Mouse (Mus musculus) embryo, embryonic 9.5 days (tissue): ENCODE results near the gene Ssu2.

Experiments
- DNase-seq: peaks from one replicate; pipeline ENCODE4 v3.0.0-alpha.2; 2017; ENCODE audit errors: extremely low spot score

Ssu2 gene

DNA sequence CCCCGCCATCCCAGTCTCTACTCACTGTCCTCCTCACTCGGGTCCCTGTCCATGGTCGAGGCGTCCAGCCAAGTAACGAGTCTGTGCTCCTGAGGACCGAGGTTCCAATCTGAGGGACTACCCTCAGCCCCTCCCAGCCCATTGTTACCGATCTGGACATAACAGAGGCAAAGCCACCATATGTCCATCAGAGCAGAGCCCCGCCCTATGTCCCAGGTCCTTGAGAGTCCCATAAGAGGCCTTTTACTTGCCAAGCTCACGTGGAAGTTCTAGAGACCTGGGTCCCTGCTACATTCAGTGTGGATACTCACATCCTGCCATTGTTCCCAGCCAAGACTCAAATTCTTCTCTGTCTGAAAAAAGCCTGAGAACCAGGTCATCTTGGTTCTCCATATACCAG lies at the start of gene Ssu2:
Gene Ssu2 (minus strand): TSS at position 77 of the 400 bp plus-strand sequence.
- no peak for DNase-seq

GRCm38 (mm10) chr6:112426018-112426732 lies 38.4 kb upstream of the Ssu2 start:
- DNase-seq, result no peak

DNA sequence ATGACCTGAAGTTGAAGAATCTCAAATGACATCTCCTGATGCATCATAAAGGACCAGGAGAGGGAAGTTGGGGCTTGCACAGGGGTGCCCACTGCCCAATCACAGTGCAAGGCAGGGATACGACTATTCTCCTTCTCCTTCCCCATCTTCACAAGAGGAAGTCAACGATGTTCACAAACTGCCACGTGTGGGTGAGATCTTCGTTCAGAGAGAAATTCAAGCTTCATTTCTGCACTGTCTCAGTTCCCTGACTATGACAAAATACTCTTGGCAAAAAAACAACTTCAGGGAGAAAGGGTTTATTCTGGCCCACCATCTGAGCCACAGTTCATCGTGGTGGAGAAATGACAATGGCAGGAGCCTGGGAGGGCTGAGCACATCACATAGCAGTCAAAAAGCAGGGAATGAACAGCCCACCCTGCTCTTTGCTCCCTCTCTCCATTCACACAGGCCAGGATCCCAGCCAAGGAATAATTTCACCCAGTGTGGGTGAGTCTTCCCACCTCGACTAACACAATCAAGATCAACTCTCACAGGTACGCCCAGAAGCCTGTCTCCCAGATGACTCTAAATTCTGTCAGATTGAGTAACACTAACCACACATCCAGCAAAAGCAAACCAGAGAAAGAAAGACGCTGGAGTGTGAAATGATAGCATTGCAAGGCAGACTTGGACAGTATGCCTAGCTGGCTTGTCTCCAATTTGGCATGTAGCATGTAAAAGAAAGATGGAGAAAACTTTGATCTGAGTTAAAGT lies 36.1 kb upstream of the Ssu2 start:
- DNase-seq, result no peak

DNA sequence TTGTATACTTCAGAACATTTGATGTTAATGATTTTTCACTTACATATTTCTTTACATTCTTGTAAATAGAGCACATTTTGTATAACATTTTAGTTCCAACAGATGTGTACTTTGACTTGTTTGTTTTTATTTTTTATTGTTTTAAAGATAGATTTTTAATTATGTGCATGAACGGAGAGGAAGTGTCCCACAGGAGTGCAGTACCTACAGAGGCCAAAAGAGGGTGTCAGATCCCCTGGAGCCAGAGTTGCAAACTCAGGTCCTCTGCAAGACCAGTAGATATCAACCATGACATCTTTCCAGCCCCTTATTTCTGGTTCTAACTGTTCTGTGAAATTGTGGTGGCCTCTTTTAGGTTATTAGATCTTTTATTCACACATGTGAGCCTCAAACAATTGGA lies 33.1 kb upstream of the Ssu2 start:
- DNase-seq, result no peak

- DNase-seq, result no peak
These were observed 31.5 kb upstream of the Ssu2 start for GRCm38 (mm10) chr6:112419333-112419732.

DNA sequence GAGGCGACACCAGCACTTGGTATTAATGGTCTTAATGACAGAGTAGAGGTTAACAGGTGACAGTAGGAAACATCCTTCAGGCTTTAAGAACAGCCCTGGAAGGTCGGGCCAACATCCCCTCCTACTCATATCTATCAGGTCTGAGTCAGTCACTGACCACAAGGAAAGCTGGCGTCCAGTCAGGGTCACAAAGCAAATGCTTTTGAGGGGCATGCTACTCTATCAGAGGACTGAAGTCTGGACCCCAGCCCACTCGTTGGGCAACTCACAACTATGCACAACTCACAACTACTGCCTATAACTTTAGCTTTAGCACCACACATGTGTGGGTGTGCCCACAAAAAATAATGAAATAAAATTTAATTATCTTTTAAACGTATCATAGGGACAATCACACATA lies 16.3 kb upstream of the Ssu2 start:
- no peak for DNase-seq

- no peak for DNase-seq
These were observed 14.3 kb upstream of the Ssu2 start for GRCm38 (mm10) chr6:112401953-112402683.

DNA sequence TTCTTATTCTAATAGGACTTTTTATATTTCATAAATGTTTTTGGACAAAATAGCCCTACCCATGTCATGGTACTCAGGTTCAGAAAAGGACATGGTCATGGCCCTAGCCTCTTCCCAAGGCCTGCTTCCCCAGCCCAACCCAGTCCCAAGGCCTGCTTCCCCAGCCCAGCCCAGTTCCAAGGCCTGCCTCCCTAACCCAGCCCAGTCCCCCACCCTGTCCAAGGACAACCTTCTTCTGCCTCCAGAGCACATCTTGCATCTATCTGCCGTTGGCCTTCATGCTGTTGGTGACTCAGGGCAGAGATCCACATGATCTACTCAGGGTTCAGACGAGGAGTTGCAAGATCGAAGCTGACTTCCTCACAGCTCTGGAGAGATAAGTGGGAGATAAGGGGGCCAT lies 9.5 kb upstream of the Ssu2 start:
- DNase-seq, result no peak

- no peak for DNase-seq
These were observed 8.5 kb upstream of the Ssu2 start for GRCm38 (mm10) chr6:112396352-112396751.

DNA sequence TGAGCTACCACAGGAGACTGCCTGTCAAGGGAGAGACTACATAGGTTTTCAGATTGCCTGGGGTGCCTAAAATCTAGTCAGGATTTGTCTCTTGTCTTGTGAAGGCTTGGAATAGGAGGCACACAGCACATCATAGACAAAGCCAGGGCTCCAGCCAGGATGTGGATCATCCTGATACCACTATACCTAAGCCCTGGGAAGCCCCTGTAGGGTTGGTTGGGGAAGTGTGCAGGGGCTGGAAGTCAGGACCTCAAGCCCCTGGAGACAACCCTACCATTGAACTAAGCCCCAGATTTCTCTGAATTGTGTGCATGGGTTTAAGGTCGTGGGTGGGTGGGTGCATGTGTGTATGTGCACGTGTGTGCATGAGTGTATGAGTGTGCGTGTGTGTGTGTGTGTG lies 562 bp upstream of the Ssu2 start:
- DNase-seq, result no peak

DNA sequence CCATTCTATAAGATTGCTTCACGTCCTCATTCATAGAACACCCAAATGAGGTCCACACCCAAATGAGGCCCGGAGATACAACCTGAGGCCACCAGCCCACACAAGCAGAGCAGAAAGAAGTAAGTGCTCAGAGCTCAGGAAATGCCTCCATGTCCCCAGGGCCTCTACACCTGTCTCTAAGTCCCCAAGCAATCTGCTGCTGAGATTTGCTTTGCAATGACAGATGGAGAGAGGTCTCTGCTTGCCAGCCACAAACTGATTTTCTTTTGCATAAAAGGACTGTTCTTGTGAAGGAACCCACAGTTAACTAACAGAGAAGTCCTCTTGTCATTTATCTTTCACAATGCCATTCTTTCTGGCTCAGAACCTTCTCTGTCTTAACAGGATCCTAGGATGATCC lies 1.6 kb downstream of the Ssu2 start:
- DNase-seq, result no peak

GRCm38 (mm10) chr6:112382990-112383685 lies 4.7 kb downstream of the Ssu2 start:
- no peak for DNase-seq

DNA sequence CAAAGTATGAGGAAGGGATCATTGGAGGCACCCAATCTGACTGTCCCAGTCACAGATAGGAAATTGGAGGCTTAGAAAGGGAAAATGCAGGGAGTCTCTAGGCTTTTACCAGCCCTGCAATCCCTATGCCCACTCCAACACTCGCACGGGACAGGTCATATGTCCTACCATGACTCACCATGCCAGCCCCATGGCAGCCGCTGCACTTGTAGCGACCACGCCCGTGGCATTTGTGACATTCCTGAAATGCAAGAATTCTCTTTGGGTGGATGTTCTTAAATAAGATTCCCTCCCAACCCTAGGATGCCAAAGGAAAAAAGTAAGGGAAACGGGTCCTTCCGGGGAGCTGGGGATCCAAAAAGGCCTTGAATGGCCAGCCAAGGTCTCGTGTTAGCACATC lies 8.8 kb downstream of the Ssu2 start:
- DNase-seq, result no peak

GRCm38 (mm10) chr6:112375661-112376392 lies 12.0 kb downstream of the Ssu2 start:
- DNase-seq, result no peak

- peak; percentile 51 for DNase-seq
These were observed 13.8 kb downstream of the Ssu2 start for GRCm38 (mm10) chr6:112373886-112374585.

DNA sequence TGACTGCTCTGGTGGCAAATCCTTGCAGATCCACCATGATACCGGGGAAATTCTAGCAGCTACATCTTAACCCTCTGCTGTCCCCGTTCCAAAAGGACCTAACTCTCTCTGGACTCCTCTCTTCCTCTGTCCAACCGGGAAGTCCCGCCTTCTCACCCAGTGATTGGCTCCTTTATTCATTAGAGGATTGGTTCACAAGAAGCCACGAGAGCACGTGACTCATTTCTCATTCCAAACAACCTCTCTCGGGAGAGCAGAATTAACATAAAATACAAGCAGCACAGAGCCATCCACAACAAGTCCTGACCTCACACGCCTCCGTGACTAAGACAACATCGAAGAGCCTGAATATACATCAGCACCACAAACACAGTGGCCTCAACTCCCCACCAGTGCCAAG lies 22.5 kb downstream of the Ssu2 start:
- DNase-seq, result no peak

DNA sequence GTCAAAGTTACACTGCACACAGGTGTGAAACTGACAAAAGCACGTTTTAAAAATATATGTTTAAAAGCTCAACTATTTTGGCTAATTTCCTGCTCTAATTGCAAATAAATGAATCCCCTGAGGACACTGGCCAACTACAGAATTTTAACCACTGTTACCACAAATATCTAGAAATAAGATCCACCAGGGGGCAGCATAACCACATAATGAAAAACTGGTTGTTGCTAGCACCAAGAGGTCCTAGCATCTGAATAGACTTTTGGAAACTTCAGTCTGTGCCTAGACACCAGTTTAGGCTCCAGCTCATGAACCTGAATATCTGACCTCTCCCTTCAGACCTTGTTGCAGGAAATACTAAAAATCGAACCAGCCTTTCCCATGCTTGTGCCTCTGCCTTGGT lies 23.2 kb downstream of the Ssu2 start:
- DNase-seq, result peak; percentile 29

- DNase-seq, result peak; percentile 62
These were observed 25.4 kb downstream of the Ssu2 start for GRCm38 (mm10) chr6:112362349-112362958.

- DNase-seq, result no peak
These were observed 27.1 kb downstream of the Ssu2 start for GRCm38 (mm10) chr6:112360676-112361075.

DNA sequence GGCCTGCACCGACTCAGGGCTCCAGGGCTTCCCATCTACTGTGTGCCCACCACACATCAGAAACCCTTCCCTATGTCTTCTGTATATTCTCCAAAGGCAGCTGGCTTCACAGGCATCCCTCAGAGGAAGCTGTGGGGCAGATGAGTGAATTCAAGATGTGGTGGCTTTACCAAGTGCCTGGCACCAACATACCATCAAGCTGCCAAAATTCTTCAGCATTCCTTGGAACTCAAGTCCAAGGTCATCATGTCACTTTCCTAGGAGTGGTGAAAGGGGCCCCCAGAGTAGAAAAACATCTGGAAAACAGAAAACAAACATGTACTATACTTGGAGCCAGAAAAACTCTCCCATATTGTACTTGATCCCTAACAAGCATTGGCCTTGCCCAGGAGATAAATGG lies 28.5 kb downstream of the Ssu2 start:
- no peak for DNase-seq
